Mouse (Mus musculus) v-Abl transformed pro-B cells (cell line): ENCODE measurements around the gene Tepsin.

ENCODE experiments used
- in situ Hi-C, 2 experiments: fragments of 400-800 bp; cut with MboI; formaldehyde crosslinking; loops; one replicate each; pipeline ENCODE4 v1.15.1; 2025; ENCODE audit not compliant: unreplicated experiment in 2 of 2

Tepsin gene

DNA sequence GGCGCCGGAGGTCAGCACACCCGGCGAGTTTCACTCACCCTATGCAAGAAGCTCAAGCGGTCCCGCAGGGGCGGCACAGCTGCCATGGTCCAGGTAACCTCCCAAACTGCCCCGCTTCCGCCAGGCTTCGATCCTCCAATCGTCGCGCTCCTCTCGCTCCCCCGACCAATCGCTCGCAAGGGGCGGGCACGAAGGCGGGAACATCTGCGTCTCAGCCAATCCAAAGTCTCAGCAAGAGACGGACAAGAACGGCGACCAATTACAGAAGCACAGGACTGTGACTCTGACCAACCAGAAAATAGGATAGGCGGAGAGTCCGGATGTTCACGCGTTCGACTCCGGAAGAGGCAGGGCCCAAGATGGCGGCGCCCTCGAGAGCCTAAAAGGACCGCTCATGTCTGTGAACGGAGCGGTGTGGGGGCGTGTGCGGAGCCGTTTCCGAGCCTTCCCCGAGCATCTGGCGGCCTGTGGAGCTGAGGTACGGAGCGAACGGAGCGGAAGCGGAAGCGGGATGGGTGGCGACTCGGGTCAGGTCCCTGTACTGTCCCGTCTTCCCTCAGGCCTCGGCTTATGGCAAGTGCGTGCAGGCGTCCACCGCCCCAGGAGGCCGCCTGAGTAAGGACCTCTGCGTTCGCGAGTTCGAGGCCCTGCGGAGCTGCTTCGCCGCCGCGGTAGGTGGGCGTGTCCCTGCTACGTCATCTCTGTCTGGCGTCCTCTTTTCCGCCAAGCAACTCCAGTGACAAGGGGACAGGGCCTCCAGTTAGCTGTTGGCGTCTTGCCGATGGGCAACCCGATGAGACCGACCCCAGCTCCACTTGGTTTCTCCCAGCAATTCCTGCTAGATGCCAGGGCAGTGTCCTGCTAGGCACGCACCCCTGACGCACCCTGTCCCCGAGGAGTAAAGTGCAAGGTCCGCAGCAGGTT lies at the start of gene Tepsin, which contains the start of gene Ndufaf8:
Gene Tepsin, minus strand, starts transcription at position 144 of the 924 bp plus-strand sequence.
Gene Ndufaf8, plus strand, starts transcription at position 341 of the 924 bp plus-strand sequence.
- in situ Hi-C loops: no loop called here

DNA sequence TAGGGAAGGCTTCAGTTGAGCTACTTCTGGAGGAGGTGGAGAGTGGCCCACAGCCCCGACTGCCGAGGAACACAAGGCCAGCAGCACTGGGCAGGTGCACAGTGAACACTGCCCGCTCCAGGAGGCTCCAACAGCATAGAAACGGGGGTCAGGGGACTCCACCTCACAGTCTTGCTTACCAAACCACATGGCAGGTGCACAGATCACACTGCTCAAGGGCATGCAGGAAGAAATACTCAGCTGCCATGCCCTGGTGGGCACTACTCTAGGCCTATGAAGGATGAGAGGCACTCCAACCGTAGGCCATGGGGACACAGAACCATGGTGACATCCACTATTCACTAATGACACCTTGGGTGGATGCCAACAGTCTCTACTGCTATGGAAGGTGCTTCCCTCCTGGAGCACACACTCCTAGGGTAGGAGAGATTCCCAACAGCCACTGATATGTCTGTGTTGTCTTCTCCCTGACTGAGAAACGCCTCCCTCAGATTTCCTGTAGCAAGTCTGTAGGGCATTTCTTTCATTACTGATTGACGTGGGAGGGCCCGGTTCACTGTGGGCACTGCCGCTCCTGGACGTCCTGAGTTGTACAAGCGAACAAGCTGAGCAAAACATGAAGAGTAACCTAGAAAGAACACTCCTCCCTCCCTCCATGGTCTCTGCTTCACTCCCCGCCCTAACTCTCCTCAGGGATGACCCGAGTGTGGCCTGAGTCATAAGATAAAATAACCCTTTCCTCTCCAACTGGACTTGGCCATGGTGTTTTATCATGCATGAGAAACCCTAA lies 45.4 kb upstream of the Tepsin start:
- in situ Hi-C loops: no loop called here

DNA sequence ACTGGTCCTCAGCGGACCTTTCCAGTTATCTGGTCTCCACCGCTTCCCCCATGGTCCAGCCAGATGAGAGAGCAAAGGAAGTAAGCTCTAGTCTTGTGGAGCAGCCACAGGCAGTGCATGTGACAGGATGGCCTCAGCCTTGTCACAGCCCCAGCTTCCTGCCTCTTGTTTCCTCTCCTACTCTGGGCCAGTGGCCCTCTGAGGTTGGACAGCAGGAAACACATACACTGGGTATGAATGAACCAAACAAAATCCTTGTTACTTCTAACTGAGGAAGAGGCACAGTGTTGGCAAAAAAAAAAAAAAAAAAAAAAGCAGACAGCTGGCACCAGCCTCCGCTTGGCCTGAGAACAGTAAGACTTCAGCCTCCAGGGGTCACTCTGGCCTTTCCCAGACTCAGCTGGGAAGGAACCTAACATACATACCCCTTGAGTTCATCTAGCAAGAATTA lies 44.1 kb upstream of the Tepsin start:
- in situ Hi-C loops: no loop called here

DNA sequence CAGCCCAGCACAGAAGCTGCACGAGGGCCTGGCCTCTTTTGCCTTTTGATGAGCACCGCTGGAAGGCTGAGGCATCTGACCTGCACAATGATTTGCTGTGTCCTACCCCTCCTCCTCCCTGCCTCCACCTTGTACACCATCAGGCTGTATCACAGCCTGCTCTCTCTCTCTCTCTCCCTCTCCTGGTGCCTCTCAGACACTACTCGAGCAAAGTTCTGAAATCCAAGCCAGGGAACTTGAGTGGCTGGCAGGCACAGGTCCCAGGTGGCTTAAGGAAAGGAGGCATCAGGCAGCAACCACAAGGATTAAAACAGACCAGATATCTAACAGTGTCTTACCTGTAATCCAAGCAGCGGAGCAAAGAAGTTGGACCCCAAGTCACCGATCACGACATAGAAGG lies 41.7 kb upstream of the Tepsin start:
- in situ Hi-C loops: no loop called here

DNA sequence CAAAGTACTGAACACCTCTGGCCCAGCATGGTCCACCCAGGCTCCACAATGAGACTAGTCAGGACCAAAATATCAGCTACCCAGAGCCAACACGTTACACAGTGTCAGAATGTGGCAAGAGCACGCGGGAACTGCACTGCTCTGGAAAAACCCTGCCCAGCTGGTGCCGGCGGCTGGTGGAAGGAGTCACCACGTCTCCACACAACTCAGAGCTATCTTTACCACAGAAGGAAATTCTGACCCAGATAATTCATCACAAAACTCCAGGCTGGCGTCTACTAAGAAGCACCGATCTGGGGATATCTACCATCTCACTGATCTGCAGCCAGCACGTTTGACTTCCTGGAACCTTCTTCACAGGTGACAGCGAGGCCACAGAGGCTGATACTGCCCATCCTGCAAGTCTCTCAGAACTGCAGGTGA lies 40.8 kb upstream of the Tepsin start:
- in situ Hi-C loops: no loop called here

DNA sequence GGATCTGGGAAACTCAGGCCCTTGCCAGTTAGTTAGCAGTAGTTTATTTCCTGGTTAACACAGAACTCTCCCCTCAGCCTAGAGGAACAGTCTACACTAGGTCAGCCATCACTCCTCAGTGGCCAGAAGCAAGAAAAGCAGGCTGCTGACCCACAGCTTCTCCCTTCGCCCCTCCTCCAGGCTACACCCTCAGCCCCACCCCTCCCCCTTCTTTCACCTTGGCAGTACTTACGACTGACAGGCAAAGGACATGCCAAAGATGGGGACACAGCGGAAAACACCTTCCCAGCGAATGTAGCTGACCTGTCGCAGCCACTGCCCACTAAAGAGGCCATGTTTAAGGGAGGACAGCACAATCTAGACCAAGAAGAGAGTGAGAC lies 39.1 kb upstream of the Tepsin start:
- in situ Hi-C loops: no loop called here

DNA sequence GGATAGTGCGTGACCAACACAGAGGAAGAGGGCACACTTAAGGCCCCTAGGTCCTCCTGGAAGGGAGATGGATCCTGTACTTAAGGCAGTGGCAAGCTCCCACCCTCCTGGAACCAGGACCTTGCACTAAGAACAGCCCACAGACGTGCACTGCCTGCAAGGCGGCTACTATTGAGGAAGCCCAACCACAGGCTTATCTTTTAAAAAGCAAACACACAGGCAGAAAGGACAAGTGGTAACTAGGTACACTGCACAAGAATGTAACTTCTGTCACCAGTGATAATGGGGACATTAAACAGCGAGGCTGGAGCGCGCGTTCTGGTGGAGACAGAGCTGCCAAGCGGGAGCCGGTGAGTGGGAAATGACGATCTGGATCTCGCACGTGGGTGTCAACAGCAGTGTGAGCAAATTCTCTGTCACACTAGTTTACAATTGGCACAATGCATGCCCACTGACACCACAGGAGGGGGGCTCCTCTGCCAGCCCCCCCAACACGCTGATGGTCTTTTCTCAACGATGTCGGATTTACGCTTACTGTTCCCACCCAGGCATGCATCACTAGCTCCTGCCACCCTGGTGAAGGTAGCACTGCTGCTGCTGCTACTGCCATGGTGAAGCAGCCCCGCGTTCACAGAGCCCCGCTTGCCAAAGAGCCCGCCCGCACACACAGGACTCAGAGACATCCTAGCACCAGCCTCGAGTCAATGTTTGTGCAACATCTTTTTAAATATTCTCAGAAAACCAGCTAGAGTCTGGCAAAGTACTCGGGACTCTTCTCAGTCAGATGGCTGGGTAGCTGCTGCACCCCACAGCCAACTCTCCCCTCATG lies 38.5 kb upstream of the Tepsin start:
- in situ Hi-C loops: no loop called here

DNA sequence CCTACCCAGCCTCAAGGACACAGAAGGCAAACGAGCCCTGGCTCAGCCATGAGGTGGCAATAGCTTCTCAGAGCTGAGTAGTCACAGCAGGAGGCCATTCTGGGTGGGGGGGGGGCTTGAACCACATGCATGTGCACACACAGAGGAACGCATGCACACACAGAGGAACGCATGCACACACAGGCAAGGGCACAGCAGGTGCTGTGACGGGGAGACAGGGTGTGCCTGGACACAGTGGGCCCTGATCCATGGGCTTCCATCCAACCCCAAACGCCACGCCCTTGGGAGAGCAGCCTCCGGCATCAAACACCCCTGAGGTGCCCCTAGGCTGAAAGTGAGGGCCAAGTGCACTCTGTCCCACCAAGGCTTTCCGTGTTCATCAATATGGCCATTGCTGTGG lies 37.7 kb upstream of the Tepsin start:
- in situ Hi-C loops: no loop called here

DNA sequence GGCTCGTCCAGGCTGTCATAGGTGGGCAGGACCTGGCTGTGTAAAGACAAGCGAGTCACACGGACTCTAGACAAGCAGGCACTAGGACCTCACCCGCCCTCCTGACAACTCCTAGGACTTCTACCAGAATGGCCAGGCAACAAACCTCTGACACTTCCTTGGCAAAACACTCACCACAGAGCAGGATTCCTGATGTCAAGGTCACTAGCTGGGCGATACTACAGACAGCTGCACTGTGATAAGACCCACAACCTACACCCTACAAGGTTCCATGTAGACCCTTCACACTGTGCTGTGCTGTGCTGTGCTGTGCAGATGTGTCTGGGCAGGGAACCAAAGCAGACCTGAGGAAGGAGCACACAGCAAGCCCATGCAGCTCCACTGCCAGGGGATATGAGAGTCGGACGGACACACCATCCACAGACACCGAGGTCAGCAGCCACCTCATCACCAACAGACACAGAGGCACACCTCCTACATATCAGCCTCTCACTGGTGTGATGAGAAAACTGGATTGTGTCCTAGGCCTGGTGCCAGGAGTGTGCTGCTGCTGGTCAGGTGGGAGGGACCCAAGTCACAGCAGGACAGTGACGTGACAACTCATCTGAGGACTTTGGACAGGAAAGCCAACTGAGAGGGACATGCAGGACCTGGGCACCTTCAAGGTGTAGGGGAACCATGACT lies 36.5 kb upstream of the Tepsin start:
- in situ Hi-C loops: no loop called here

DNA sequence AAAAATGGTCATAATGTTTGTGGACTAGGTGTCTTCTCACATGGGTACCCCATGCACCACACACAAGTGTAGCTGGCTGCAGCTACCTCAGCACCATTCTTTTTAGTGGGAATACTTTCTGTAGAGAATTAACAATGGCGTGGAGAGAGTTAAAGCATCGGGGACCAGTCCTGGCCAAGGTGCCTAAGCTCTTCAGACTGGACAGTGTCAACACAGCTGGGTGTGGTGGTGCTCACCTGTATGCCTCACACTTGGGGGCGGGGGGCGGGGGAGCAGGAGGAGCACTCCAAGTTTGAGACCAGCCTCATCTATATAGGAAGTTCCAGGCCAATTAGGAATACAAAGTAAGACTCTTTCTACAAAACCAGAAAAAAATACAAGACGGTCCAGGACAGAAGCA lies 35.6 kb upstream of the Tepsin start:
- in situ Hi-C loops: no loop called here

DNA sequence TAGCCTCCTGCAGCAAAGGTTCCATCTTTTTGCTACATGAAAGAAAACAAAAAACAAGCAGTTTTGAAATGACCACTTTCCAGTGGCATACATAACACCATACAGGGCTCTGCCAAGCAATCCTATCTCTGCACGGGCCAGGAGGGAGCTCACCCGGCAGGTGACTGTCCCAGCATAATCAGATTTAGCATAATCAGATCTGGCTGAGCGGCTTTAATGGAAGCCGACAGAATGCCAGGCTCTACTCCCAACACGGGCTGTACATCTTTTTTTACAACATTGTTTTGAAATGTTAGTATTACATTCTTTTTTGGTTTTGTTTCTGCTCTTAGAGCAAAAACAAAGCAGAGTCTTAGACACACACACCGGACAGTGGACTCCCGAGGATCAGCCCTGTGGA lies 30.8 kb upstream of the Tepsin start:
- in situ Hi-C loops: no loop called here

DNA sequence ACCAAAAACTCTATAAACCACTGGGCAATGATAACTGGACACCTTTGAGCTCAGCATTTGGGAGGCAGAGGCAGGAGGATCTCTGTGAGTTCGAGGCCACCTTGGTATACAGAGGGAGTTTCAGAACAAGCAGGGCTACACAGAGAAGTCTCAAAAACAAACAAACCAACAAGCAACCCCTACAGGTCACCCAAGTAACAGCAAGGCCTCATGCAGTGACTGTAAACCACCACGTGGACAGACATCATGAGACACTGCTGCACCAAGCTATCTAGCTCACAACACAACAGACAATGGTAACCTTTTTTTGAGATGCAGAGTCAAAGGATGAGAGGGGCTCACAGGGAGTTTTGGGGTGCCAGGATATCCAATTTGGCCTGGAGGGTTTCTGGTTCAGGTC lies 28.3 kb upstream of the Tepsin start:
- in situ Hi-C loops: no loop called here

DNA sequence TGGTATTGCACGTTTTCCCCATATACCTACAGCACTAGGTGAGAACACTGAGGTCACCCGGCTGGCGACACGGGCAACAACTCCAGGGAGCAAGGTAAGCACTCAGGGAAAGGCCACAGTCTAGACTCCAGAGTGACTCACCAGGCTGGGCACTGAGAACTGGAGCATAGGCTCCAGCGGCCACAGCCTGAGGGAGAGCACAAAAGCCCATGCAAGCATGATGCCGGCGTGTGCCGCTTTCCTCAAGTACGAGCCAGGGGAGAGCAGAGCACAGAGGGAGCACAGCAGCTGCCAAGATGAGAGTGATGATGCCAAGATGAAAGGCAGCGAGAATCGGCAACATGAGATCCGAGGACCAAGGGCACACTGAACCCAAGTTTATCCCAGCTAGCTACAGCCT lies 23.6 kb upstream of the Tepsin start:
- in situ Hi-C loops: no loop called here

DNA sequence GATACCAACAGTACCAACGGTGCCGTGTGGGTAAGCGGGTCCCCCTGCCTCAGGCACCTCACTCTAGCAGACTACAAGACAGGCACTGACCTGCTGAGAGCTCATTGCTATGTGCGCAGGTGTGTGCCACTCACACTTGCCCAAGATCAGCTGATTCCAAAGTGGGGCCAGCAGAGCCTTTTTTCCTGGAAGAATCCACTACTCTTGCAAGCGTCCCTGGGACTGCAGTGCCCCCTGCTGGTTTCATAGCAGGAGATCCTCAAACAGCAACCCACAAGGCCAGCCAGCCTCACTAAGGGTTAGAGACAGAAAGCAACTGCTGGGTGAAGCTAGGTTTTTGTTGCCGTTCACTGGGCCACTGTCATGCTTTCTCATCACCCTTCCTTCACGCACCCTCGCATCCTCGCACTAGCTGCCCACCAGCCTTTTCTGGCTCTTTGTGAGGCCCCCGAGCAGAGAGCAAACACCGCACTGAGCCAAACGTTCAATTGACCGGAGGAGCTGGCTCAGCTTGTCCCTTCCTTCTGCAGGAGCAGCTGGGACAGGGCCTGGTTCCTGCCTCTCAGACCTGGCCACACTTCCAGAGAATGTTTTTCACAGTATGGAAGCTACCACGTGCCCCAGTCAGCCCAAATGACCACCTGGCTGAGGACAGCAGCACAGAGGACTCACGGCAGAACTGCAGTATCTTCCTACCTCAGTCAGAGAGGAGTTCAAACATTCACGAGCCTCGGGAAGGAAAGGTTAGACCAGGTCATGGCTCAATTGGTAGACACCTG lies 22.3 kb upstream of the Tepsin start:
- in situ Hi-C loops: no loop called here

DNA sequence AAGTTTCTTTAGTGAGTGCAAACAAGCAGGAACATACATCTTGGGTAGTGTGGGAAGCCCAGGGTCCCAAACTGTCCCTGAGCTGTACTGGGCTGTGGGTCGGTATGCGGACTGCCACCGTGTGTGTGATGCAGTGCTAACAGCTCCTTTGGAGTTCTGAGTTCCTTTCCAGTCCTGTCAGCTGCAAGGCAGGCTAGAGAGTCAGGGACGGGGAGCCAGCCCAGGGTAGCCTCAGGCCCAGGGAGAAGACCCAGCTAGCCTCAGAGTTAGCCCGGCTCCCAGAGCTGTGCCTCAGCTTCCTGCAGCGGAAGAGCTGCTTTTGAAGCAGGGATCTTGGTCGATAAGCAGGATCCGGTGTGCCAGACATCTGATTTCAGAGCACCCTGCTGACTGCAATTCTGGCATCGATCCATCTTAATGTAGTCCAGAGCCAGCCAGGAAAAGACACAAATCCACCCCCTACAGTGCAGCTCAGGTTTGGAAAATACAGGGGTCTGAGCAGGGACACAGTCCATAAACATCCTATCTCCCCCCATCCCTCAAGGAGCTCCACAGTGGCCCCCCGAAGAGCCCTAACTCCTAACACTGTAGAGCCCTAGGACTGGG lies 21.5 kb upstream of the Tepsin start:
- in situ Hi-C loops: no loop called here

DNA sequence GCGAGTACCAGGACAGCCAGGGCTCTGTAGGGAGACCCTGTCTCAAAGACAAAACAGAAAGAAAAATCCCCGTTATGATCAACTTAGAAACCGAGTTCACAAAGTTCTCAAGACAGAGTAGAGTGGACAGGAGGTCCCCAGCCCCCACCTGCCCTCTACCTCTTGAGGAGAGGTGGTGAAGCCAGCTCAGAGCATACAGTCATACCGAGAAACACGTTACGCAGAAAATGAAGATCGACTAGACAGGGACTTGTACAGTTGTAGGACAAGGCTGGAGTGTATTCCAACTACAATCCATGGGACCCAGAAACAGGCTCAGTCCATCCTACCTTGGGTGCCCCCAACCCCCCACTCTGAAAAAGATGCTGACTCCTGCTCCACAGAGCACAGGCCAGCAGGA lies 20.6 kb upstream of the Tepsin start:
- in situ Hi-C loops: no loop called here

DNA sequence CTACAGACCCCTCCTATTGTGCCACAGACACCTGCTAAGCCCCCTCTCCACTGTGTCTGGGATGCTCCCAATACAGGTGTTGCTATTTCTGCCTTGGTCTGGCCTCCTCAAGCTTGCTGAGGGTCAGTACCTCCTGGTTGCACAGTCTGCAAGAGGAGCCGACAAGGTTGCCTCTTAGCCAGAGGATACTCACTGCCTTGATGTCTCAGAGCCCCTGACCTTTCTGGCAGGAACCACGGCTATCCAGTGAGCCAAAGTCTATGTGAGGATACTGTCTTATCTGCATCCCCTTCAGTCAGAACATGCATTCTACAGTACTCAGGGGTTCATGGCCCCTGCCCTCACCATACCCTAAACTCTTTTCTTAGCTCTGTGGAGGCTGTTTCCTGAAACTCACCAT lies 19.1 kb upstream of the Tepsin start:
- in situ Hi-C loops: no loop called here

DNA sequence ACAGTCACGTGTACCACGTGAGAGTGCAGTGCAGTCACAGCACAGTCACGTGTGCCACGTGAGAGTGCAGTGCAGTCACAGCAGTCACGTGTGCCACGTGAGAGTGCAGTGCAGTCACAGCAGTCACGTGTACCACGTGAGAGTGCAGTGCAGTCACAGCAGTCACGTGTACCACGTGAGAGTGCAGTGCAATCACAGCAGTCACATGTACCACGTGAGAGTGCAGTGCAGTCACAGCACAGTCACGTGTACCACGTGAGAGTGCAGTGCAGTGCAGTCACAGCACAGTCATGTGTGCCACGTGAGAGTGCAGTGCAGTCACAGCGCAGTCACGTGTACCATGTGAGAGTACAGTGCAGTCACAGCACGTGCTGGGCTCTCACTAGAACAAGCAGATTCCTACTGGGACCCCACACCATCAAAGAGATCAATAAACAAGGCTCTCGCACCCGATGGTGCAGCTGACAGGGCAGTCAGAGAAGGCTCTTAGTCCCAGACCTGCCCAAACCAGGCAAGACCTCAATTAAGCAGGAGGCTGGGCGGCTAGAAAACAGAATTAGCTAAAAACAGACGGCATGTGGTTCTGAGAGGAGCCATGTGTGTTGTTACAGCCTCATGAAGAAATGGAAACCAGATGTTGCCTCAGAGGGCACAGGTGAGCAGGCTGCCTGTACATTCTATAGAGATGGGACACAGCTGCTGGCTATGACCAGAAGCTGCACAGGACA lies 16.1 kb upstream of the Tepsin start:
- in situ Hi-C loops: loop anchor here (5.0 kb wide), 3 partner anchors 93 to 193 kb away; no protein-coding TSS in a partner anchor
